Mouse (Mus musculus) heart, adult 2 months (tissue): Measurements from ENCODE around the gene Zmiz1.

Source experiments
- CTCF ChIP-seq: fragments of 200-600 bp; IDR thresholded peaks from 2 replicates; pipeline ENCODE4 v1.8.1; 2022; ENCODE audit warnings: antibody characterized with exemption, mild to moderate bottlenecking, moderate library complexity
- POLR2A ChIP-seq: fragments of 200-500 bp; IDR thresholded peaks from 2 replicates; pipeline ENCODE4 v1.6.1; 2011; ENCODE audit warnings: mild to moderate bottlenecking, low read depth, low read length, control low read depth; ENCODE audit not compliant: insufficient read depth

- no peak for TF ChIP-seq POLR2A
- TF ChIP-seq CTCF, result no peak
Observed at GRCm38 (mm10) chr14:25694569-25694897, 235.5 kb downstream of the Zmiz1 start.
